Mouse (Mus musculus) midbrain, postnatal 0 days (tissue): ENCODE measurements at regions not wholly inside any gene's neighbourhood (a gene's known extent, or its start where the extent isn't known, plus 50 kb on each side); places are given as distances from the start of the nearest gene placed in this dataset.

Experiments used
- ATAC-seq: fragments of 200-750 bp; cut with Nextera tagmentation; 2 replicates; pipeline ENCODE4 v1.8.0; 2017; ENCODE audit warnings: moderate number of reproducible peaks, mild to moderate bottlenecking, moderate TSS enrichment, moderate library complexity; ENCODE audit not compliant: low FRiP score
- DNase-seq: peaks from one replicate; pipeline ENCODE4 v3.0.0-alpha.2; 2015; ENCODE audit warnings: low spot score
- H3K27ac ChIP-seq: fragments of 300-500 bp; sonication (generic); 2 replicates; pipeline ENCODE4 v1.5.1; 2014; ENCODE audit warnings: low read depth, mild to moderate bottlenecking, low read length, mixed read lengths
- H3K27me3 ChIP-seq: fragments of 300-500 bp; sonication (generic); 2 replicates; pipeline ENCODE4 v1.6.1; 2014; ENCODE audit warnings: low read length, control low read depth, mixed read lengths; ENCODE audit not compliant: insufficient read depth
- H3K36me3 ChIP-seq: fragments of 300-500 bp; sonication (generic); 2 replicates; pipeline ENCODE4 v1.6.1; 2014; ENCODE audit warnings: low read length, control low read depth, mixed read lengths; ENCODE audit not compliant: insufficient read depth
- H3K4me1 ChIP-seq: fragments of 300-500 bp; sonication (generic); 2 replicates; pipeline ENCODE4 v1.6.1; 2014; ENCODE audit warnings: mild to moderate bottlenecking, control low read depth, antibody characterized with exemption, low read length, mixed read lengths; ENCODE audit not compliant: insufficient read depth
- H3K4me2 ChIP-seq: fragments of 300-500 bp; sonication (generic); 2 replicates; pipeline ENCODE4 v1.6.1; 2014; ENCODE audit warnings: low read depth, mild to moderate bottlenecking, low read length, mixed read lengths; ENCODE audit not compliant: poor library complexity, severe bottlenecking
- H3K4me3 ChIP-seq: fragments of 300-500 bp; sonication (generic); 2 replicates; pipeline ENCODE4 v1.5.1; 2014; ENCODE audit warnings: low read depth, mild to moderate bottlenecking, low read length, moderate library complexity
- H3K9ac ChIP-seq: fragments of 300-500 bp; sonication (generic); replicated peaks from 2 replicates; pipeline ENCODE4 v1.6.1; 2014; ENCODE audit warnings: mild to moderate bottlenecking, low read length, moderate library complexity, mixed read lengths; ENCODE audit not compliant: poor library complexity, severe bottlenecking
- H3K9me3 ChIP-seq: fragments of 300-500 bp; sonication (generic); 2 replicates; pipeline ENCODE4 v1.6.1; 2016; ENCODE audit warnings: low read length, control low read depth
- CTCF ChIP-seq: IDR thresholded peaks from 2 replicates; pipeline ENCODE4 v1.5.1; 2016; ENCODE audit warnings: antibody characterized with exemption, mild to moderate bottlenecking
- WGBS: fragments of 180-500 bp; shearing (Covaris S2); extraction: QIAGEN DNeasy Blood & Tissue Kit; methylation state at CpG from one replicate; pipeline ENCODE4 v1.1.7; 2014; 5-methylcytosine and 5-hydroxymethylcytosine counted together

GRCm38 (mm10) chr15:38371404-38372090, 946.2 kb downstream of the 4930447A16Rik start:
- Histone ChIP-seq H3K4me3 (no peak overlapping the region), H3K4me2 (no peak overlapping the region), H3K9ac (no peak overlapping the region), H3K36me3 (no peaks in the 10 kb centered on the region), H3K27ac (no peak overlapping the region), H3K9me3 (no peaks in the 10 kb centered on the region), H3K27me3 (no peaks in the 10 kb centered on the region), H3K4me1 (0 out of 2 replicates have a peak, but pooled peaks cover 4% of the 10 kb centered on the region)
- TF ChIP-seq CTCF, result no peak
- DNase-seq (no peak), ATAC-seq (no peak)
- 81% methylated on average over 12 of the region's 12 CpGs for WGBS

GRCm38 (mm10) chr15:38373797-38374196, 948.4 kb downstream of the 4930447A16Rik start:
- Histone ChIP-seq H3K9ac (peak overlapping the region; percentile 9; the same call in 1 of the 2 replicates), H3K27ac (no peak overlapping the region), H3K4me2 (peak overlapping the region; percentile 48), H3K4me3 (peak overlapping the region; percentile 18; the same call in 1 of the 2 replicates), H3K9me3 (no peaks in the 10 kb centered on the region), H3K36me3 (no peaks in the 10 kb centered on the region), H3K4me1 (0 out of 2 replicates have a peak, but pooled peaks cover 4% of the 10 kb centered on the region), H3K27me3 (no peaks in the 10 kb centered on the region)
- peak; percentile 56 for DNase-seq
- peak; percentile 48; the same call in 1 of the 2 replicates for ATAC-seq
- 5% methylated on average over 20 of the region's 21 CpGs for WGBS
- no peak for TF ChIP-seq CTCF

- Histone ChIP-seq H3K4me2 (no peak overlapping the region), H3K36me3 (no peaks in the 10 kb centered on the region), H3K27ac (no peak overlapping the region), H3K9ac (no peak overlapping the region), H3K27me3 (no peaks in the 10 kb centered on the region), H3K9me3 (no peaks in the 10 kb centered on the region), H3K4me1 (0 out of 2 replicates have a peak, but pooled peaks cover 4% of the 10 kb centered on the region), H3K4me3 (no peak overlapping the region)
- ATAC-seq, result 0 out of 2 replicates have a peak, but pooled peaks have one; percentile 18
- TF ChIP-seq CTCF, result no peak
- 86% methylated on average over 6 of the region's 6 CpGs for WGBS
- DNase-seq, result peak; percentile 46
These were observed 949.4 kb downstream of the 4930447A16Rik start for GRCm38 (mm10) chr15:38374786-38375185.

GRCm38 (mm10) chr15:38378106-38378505, 952.8 kb downstream of the 4930447A16Rik start:
- H3K4me1 ChIP-seq, result 0 out of 2 replicates have a peak, but pooled peaks cover 4% of the 10 kb centered on the region
- H3K4me2 ChIP-seq, result no peak overlapping the region
- ATAC-seq, result no peak
- no peaks in the 10 kb centered on the region for H3K9me3 ChIP-seq
- H3K27me3 ChIP-seq, result no peaks in the 10 kb centered on the region
- H3K4me3 ChIP-seq, result no peak overlapping the region
- DNase-seq, result no peak
- TF ChIP-seq CTCF, result no peak
- WGBS, result 90% methylated on average over 8 of the region's 8 CpGs
- H3K9ac ChIP-seq, result no peak overlapping the region
- H3K27ac ChIP-seq, result no peak overlapping the region
- no peaks in the 10 kb centered on the region for H3K36me3 ChIP-seq

- Histone ChIP-seq H3K9me3 (no peaks in the 10 kb centered on the region), H3K9ac (no peak overlapping the region), H3K27me3 (no peaks in the 10 kb centered on the region), H3K4me2 (no peak overlapping the region), H3K4me3 (no peak overlapping the region), H3K36me3 (no peaks in the 10 kb centered on the region), H3K4me1 (peaks cover 9% of the 10 kb centered on the region; the same call in 1 of the 2 replicates), H3K27ac (no peak overlapping the region)
- no peak for DNase-seq
- ATAC-seq, result no peak
- 68% methylated on average over 7 of the region's 7 CpGs for WGBS
- TF ChIP-seq CTCF, result no peak
These were observed 962.3 kb downstream of the 4930447A16Rik start for GRCm38 (mm10) chr15:38387617-38388016.

- Histone ChIP-seq H3K27ac (no peak overlapping the region), H3K4me2 (no peak overlapping the region), H3K9ac (no peak overlapping the region), H3K36me3 (no peaks in the 10 kb centered on the region), H3K9me3 (no peaks in the 10 kb centered on the region), H3K27me3 (no peaks in the 10 kb centered on the region), H3K4me3 (no peak overlapping the region), H3K4me1 (peaks cover 9% of the 10 kb centered on the region; the same call in 1 of the 2 replicates)
- WGBS, result 88% methylated on average over 7 of the region's 7 CpGs
- ATAC-seq, result no peak
- DNase-seq, result no peak
- TF ChIP-seq CTCF, result no peak
These were observed 963.1 kb downstream of the 4930447A16Rik start for GRCm38 (mm10) chr15:38388436-38388835.
